Mouse (Mus musculus): ENCODE data around the gene C330007P06Rik. TPM values are rescaled to one million over a fixed set of nuclear protein-coding genes. Genes with fewer than 3 reads are reported as not detected.

C330007P06Rik gene
- polyA plus RNA-seq, 2 experiments = 21.1 to 34.6 TPM

- Histone ChIP-seq H3K36me3 (ENCODE audit: control insufficient read depth, insufficient read depth, low read length) (no peaks in the 10 kb centered on the region), H3K9ac (ENCODE audit: low read depth, low read length, severe bottlenecking) (no peak overlapping the region), H3K9me3 (ENCODE audit: control insufficient read depth, low read length) (no peaks in the 10 kb centered on the region), H3K27ac (replicated peaks; ENCODE audit: low read depth, low read length) (no peak overlapping the region), H3K4me1 (ENCODE audit: control insufficient read depth, insufficient read depth, low read length) (no peaks in the 10 kb centered on the region), H3K4me2 (replicated peaks; ENCODE audit: low read depth, low read length, severe bottlenecking) (no peak overlapping the region), H3K27me3 (ENCODE audit: control insufficient read depth, insufficient read depth, low read length) (no peaks in the 10 kb centered on the region), H3K4me3 (replicated peaks; ENCODE audit: low read length) (no peak overlapping the region)
- no peak for TF ChIP-seq POLR2A (IDR thresholded peaks at IDR 0.05; ENCODE audit: borderline replicate concordance, extremely low read depth, insufficient read depth, insufficient read length)
- no peak for ATAC-seq (ENCODE audit: low FRiP score, low read depth)
- DNase-seq (ENCODE audit: low spot score) = no peak
- WGBS = 56% methylated on average over 2 of the region's 2 CpGs
Measured at GRCm38 (mm10) chrX:36825032-36825431, 48.9 kb downstream of the C330007P06Rik start.

GRCm38 (mm10) chrX:36823932-36824711 lies 49.8 kb downstream of the C330007P06Rik start:
- H3K27ac ChIP-seq (replicated peaks; ENCODE audit: low read depth, low read length) = no peak overlapping the region
- no peaks in the 10 kb centered on the region for H3K9me3 ChIP-seq (ENCODE audit: control insufficient read depth, low read length)
- WGBS = 72% methylated on average over 10 of the region's 10 CpGs
- no peak for DNase-seq (ENCODE audit: low spot score)
- H3K9ac ChIP-seq (ENCODE audit: low read depth, low read length, severe bottlenecking) = no peak overlapping the region
- no peak for ATAC-seq (ENCODE audit: low FRiP score, low read depth)
- H3K4me2 ChIP-seq (replicated peaks; ENCODE audit: low read depth, low read length, severe bottlenecking) = no peak overlapping the region
- H3K4me3 ChIP-seq (replicated peaks; ENCODE audit: low read length) = no peak overlapping the region
- H3K36me3 ChIP-seq (ENCODE audit: control insufficient read depth, insufficient read depth, low read length) = no peaks in the 10 kb centered on the region
- no peaks in the 10 kb centered on the region for H3K27me3 ChIP-seq (ENCODE audit: control insufficient read depth, insufficient read depth, low read length)
- no peaks in the 10 kb centered on the region for H3K4me1 ChIP-seq (ENCODE audit: control insufficient read depth, insufficient read depth, low read length)
- TF ChIP-seq POLR2A (IDR thresholded peaks at IDR 0.05; ENCODE audit: borderline replicate concordance, extremely low read depth, insufficient read depth, insufficient read length) = no peak

- no peak for ATAC-seq (ENCODE audit: low FRiP score, low read depth)
- TF ChIP-seq POLR2A (IDR thresholded peaks at IDR 0.05; ENCODE audit: borderline replicate concordance, extremely low read depth, insufficient read depth, insufficient read length) = no peak
- H3K4me1 ChIP-seq (ENCODE audit: control insufficient read depth, insufficient read depth, low read length) = no peaks in the 10 kb centered on the region
- WGBS = 25% methylated on average over 4 of the region's 4 CpGs
- H3K27me3 ChIP-seq (ENCODE audit: control insufficient read depth, insufficient read depth, low read length) = no peaks in the 10 kb centered on the region
- no peak overlapping the region for H3K9ac ChIP-seq (ENCODE audit: low read depth, low read length, severe bottlenecking)
- H3K4me2 ChIP-seq (replicated peaks; ENCODE audit: low read depth, low read length, severe bottlenecking) = no peak overlapping the region
- no peaks in the 10 kb centered on the region for H3K9me3 ChIP-seq (ENCODE audit: control insufficient read depth, low read length)
- no peaks in the 10 kb centered on the region for H3K36me3 ChIP-seq (ENCODE audit: control insufficient read depth, insufficient read depth, low read length)
- no peak overlapping the region for H3K27ac ChIP-seq (replicated peaks; ENCODE audit: low read depth, low read length)
- no peak overlapping the region for H3K4me3 ChIP-seq (replicated peaks; ENCODE audit: low read length)
- no peak for DNase-seq (ENCODE audit: low spot score)
Measured at GRCm38 (mm10) chrX:36820201-36820600, 53.7 kb downstream of the C330007P06Rik start.

GRCm38 (mm10) chrX:36819575-36819974 lies 54.3 kb downstream of the C330007P06Rik start:
- Histone ChIP-seq H3K9me3 (ENCODE audit: control insufficient read depth, low read length) (no peaks in the 10 kb centered on the region), H3K4me2 (replicated peaks; ENCODE audit: low read depth, low read length, severe bottlenecking) (no peak overlapping the region), H3K36me3 (ENCODE audit: control insufficient read depth, insufficient read depth, low read length) (no peaks in the 10 kb centered on the region), H3K9ac (ENCODE audit: low read depth, low read length, severe bottlenecking) (no peak overlapping the region), H3K27me3 (ENCODE audit: control insufficient read depth, insufficient read depth, low read length) (no peaks in the 10 kb centered on the region), H3K27ac (replicated peaks; ENCODE audit: low read depth, low read length) (no peak overlapping the region), H3K4me1 (ENCODE audit: control insufficient read depth, insufficient read depth, low read length) (no peaks in the 10 kb centered on the region), H3K4me3 (replicated peaks; ENCODE audit: low read length) (no peak overlapping the region)
- no peak for TF ChIP-seq POLR2A (IDR thresholded peaks at IDR 0.05; ENCODE audit: borderline replicate concordance, extremely low read depth, insufficient read depth, insufficient read length)
- WGBS = 76% methylated on average over 4 of the region's 4 CpGs
- DNase-seq (ENCODE audit: low spot score) (no peak), ATAC-seq (ENCODE audit: low FRiP score, low read depth) (no peak)

GRCm38 (mm10) chrX:36816953-36817441 lies 56.9 kb downstream of the C330007P06Rik start:
- WGBS = 18% methylated on average over 9 of the region's 10 CpGs
- Histone ChIP-seq H3K36me3 (ENCODE audit: control insufficient read depth, insufficient read depth, low read length) (no peaks in the 10 kb centered on the region), H3K27ac (replicated peaks; ENCODE audit: low read depth, low read length) (no peak overlapping the region), H3K4me2 (replicated peaks; ENCODE audit: low read depth, low read length, severe bottlenecking) (peak overlapping the region; percentile 44), H3K9me3 (ENCODE audit: control insufficient read depth, low read length) (no peaks in the 10 kb centered on the region), H3K4me3 (replicated peaks; ENCODE audit: low read length) (peak overlapping the region; percentile 11; the same call in 1 of the 2 replicates), H3K27me3 (ENCODE audit: control insufficient read depth, insufficient read depth, low read length) (no peaks in the 10 kb centered on the region), H3K9ac (ENCODE audit: low read depth, low read length, severe bottlenecking) (no peak overlapping the region), H3K4me1 (ENCODE audit: control insufficient read depth, insufficient read depth, low read length) (no peaks in the 10 kb centered on the region)
- DNase-seq (ENCODE audit: low spot score) (no peak), ATAC-seq (ENCODE audit: low FRiP score, low read depth) (peak; percentile 60; the same call in 1 of the 2 replicates)
- TF ChIP-seq POLR2A (IDR thresholded peaks at IDR 0.05; ENCODE audit: borderline replicate concordance, extremely low read depth, insufficient read depth, insufficient read length) = no peak
